Mouse (Mus musculus) embryonic facial prominence, embryonic 13.5 days (tissue): Measurements from ENCODE around the gene Wdr70. TPM values are rescaled to one million over a fixed set of nuclear protein-coding genes. Genes with fewer than 3 reads are reported as not detected.

Experiments used
- ATAC-seq: fragments of 200-750 bp; cut with Nextera tagmentation; 2 replicates; pipeline ENCODE4 v1.8.0; 2017; ENCODE audit warnings: low read depth; ENCODE audit not compliant: insufficient number of reproducible peaks, insufficient read depth, low FRiP score, low TSS enrichment
- H3K27ac ChIP-seq: fragments of 300-500 bp; sonication (generic); 2 replicates; pipeline ENCODE4 v1.5.1; 2015; ENCODE audit warnings: moderate library complexity, mild to moderate bottlenecking, inconsistent platforms
- H3K27me3 ChIP-seq: fragments of 300-500 bp; sonication (generic); 2 replicates; pipeline ENCODE4 v1.6.1; 2015; ENCODE audit warnings: mild to moderate bottlenecking, inconsistent platforms
- H3K36me3 ChIP-seq: fragments of 300-500 bp; sonication (generic); 2 replicates; pipeline ENCODE4 v1.6.1; 2015; ENCODE audit warnings: mild to moderate bottlenecking, inconsistent platforms
- H3K4me1 ChIP-seq: fragments of 300-500 bp; sonication (generic); 2 replicates; pipeline ENCODE4 v1.6.1; 2015; ENCODE audit warnings: inconsistent platforms
- H3K4me2 ChIP-seq: fragments of 300-500 bp; sonication (generic); 2 replicates; pipeline ENCODE4 v1.6.1; 2015; ENCODE audit warnings: moderate library complexity, mild to moderate bottlenecking, inconsistent platforms
- H3K4me3 ChIP-seq: fragments of 300-500 bp; sonication (generic); 2 replicates; pipeline ENCODE4 v1.5.1; 2015; ENCODE audit warnings: mild to moderate bottlenecking, inconsistent platforms
- H3K9ac ChIP-seq: fragments of 300-500 bp; sonication (generic); 2 replicates; pipeline ENCODE4 v1.6.1; 2015; ENCODE audit warnings: mild to moderate bottlenecking, inconsistent platforms
- H3K9me3 ChIP-seq: fragments of 300-500 bp; sonication (generic); 2 replicates; pipeline ENCODE4 v1.6.1; 2016; ENCODE audit warnings: inconsistent platforms
- WGBS: fragments of 180-500 bp; shearing (Covaris S2); methylation state at CpG from one replicate; pipeline ENCODE4 v1.1.7; 2015; ENCODE audit warnings: mixed read lengths; 5-methylcytosine and 5-hydroxymethylcytosine counted together
- polyA plus RNA-seq: library from polyadenylated mRNA; unstranded; fragments of >200 nt; fragmentation: Nextera tagmentation; extraction: Ambion mirVana; gene quantifications from 2 replicates; pipeline ENCODE4 v1.2.1, GENCODE M21; 2015

The Wdr70 gene
- polyA plus RNA-seq, 1 experiment from 2014 or later, result 65.9 TPM

DNA sequence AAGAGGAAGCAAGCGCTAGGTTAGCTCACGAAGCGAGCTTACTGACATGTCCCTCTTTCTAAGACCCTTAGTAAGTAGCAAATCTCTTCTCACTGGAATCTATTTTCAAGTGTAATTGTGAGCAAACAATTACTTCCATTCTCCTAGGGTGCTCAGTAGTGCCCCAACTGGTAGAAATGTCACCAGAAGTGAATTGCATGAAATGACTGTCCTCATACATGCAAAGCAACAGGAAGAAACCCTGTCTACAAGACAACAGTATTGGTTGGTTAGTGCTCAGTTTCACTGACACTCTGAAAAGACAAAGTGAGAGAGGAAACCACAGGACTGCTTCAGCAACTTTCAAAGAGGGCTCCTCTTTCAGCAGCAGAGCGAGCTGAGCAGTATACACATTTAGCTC lies 173.6 kb downstream of the Wdr70 start:
- no peak for ATAC-seq

DNA sequence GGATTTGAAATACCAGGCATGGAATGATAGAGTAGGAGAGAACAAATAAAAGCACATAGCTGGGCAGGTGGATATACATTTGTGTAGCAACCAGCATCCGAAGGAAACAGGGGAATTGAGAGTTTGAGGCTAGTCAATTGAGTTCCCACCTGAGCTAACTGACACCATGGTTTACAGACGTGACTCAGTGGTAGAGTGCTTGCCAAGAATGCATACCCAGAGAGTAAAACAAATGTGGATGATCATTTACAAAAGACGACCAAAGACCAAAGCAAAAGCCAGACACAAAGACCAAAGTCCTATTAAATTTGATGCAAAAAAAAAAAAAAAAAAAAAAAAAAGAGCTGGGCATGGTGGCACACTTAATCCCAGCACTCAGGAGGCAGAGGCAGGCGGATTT lies 175.7 kb downstream of the Wdr70 start:
- no peak for ATAC-seq
- Histone ChIP-seq H3K4me2 (no peak overlapping the region), H3K9ac (no peak overlapping the region), H3K9me3 (no peaks in the 10 kb centered on the region), H3K27me3 (no peaks in the 10 kb centered on the region), H3K4me3 (no peak overlapping the region), H3K36me3 (peaks cover 5% of the 10 kb centered on the region), H3K4me1 (no peaks in the 10 kb centered on the region), H3K27ac (no peak overlapping the region)
- 96% methylated on average over 4 of the region's 4 CpGs for WGBS

More for the DNA sequence above, 173.6 kb downstream of the Wdr70 start:
- no peaks in the 10 kb centered on the region for H3K36me3 ChIP-seq
- no peak overlapping the region for H3K4me3 ChIP-seq
- no peak overlapping the region for H3K27ac ChIP-seq
- no peak overlapping the region for H3K4me2 ChIP-seq
- 90% methylated on average over 4 of the region's 4 CpGs for WGBS
- no peaks in the 10 kb centered on the region for H3K9me3 ChIP-seq
- no peaks in the 10 kb centered on the region for H3K27me3 ChIP-seq
- no peak overlapping the region for H3K9ac ChIP-seq
- H3K4me1 ChIP-seq, result no peaks in the 10 kb centered on the region

DNA sequence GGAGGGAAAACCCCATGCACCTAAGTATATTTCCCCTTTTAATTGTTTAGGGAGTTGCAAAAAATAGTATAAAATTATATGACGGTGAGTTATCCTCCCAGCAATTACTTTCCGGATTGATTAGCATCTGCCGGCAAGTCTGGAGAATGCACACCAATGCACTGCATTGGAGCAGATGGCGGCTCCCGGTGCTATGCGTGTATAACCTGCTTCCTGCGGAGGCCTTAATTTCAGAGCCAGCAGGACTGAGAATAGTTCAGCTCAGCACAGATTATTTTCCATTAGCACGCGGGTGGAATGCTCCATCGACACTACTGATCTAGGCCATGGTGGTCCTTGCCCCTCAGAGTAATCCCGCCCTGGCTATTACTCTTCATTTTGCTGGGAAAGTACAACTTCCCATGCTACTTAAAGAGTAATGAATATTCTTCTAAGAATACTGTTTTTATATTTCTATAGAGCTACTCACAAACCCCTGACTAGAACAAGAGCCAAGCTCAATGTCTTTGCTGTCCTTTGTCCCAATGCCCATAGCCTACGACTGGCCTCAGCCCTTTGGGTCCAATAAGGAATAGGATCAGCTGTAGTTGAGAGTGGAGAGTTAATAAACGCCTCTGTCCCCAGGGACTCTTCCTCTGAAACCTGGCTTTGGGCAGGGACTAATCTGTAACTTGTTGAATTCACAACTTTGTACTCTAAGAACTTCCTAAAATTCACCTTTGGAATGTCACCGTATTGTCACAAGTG lies 176.5 kb downstream of the Wdr70 start:
- Histone ChIP-seq H3K4me2 (no peak overlapping the region), H3K36me3 (peaks cover 5% of the 10 kb centered on the region), H3K9me3 (no peaks in the 10 kb centered on the region), H3K27me3 (no peaks in the 10 kb centered on the region), H3K9ac (no peak overlapping the region), H3K27ac (no peak overlapping the region), H3K4me1 (no peaks in the 10 kb centered on the region), H3K4me3 (no peak overlapping the region)
- ATAC-seq, result no peak
- 92% methylated on average over 14 of the region's 14 CpGs for WGBS

DNA sequence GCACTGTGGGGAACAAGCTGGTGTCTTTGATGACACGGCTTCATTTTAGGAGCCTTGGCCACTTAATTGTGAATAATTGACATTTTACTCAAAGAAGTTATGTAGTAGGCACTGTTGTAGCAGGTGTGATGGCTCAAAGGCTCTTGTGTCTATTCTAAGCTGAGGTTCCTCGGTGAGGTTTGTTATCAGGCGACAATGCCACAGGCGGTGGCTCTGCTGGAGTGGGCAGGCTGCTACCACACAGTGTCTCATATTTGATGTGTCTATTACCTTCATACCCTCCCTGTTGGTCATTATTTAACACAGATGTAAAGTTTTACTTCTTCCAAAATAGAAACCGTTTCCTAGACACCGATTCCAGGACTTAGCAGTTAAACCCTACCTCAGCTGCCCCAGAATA lies 177.9 kb downstream of the Wdr70 start:
- ATAC-seq, result no peak
- Histone ChIP-seq H3K9me3 (no peaks in the 10 kb centered on the region), H3K27me3 (no peaks in the 10 kb centered on the region), H3K36me3 (peaks cover 5% of the 10 kb centered on the region), H3K27ac (no peak overlapping the region), H3K4me2 (no peak overlapping the region), H3K9ac (no peak overlapping the region), H3K4me3 (no peak overlapping the region), H3K4me1 (no peaks in the 10 kb centered on the region)
- 90% methylated on average over 6 of the region's 6 CpGs for WGBS

DNA sequence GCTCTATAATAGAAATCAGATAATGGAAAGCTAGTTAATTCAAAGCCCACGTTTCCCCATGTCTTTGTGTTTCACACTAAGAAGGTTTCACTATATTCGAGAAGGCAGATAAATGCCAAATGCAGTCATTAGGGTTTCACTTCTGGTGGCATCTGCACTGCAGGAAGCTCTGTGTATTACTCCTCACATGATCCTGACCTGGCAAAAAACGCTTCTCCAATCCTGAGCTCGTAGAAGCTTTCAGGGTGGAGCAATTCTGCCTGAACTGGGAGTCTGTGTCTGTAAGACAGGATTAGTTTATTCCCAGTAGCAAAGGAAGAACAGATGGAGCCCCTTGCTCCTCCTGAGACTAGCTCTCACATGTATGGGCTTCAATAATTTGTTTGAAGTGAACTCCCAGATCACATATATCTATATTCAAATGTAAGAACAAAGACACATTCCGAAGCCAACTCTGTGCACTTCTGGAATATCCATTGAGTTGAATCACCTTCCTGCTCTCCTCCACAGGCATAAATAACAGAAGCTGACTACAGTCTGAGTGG lies 192.4 kb downstream of the Wdr70 start:
- Histone ChIP-seq H3K36me3 (no peaks in the 10 kb centered on the region), H3K9ac (no peak overlapping the region), H3K9me3 (no peaks in the 10 kb centered on the region), H3K4me3 (no peak overlapping the region), H3K4me1 (no peaks in the 10 kb centered on the region), H3K4me2 (no peak overlapping the region), H3K27me3 (no peaks in the 10 kb centered on the region), H3K27ac (no peak overlapping the region)
- WGBS, result 70% methylated on average over 5 of the region's 5 CpGs
- ATAC-seq, result no peak

DNA sequence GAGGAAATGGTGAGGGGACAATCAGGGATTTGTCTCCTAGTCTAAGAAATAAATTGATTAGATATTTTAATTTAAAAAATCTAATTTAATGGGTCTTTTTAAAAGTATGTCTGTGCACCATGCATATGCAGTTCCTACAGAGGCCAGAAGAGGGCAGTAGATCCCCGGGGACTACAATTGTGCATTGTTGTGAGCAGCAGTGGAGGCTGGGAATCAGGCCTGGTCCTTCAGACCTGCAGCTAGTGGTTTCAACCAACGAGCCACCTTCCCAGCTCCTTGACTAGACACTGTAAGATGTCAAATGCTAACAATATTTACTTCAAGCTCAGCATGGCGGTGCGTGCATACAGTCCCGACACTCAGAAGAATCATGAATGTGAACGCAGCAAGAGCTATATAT lies 199.7 kb downstream of the Wdr70 start:
- Histone ChIP-seq H3K4me2 (no peak overlapping the region), H3K36me3 (no peaks in the 10 kb centered on the region), H3K9ac (no peak overlapping the region), H3K27ac (no peak overlapping the region), H3K9me3 (no peaks in the 10 kb centered on the region), H3K4me3 (no peak overlapping the region), H3K4me1 (peaks cover 10% of the 10 kb centered on the region), H3K27me3 (no peaks in the 10 kb centered on the region)
- no peak for ATAC-seq
- WGBS, result 85% methylated on average over 6 of the region's 6 CpGs

DNA sequence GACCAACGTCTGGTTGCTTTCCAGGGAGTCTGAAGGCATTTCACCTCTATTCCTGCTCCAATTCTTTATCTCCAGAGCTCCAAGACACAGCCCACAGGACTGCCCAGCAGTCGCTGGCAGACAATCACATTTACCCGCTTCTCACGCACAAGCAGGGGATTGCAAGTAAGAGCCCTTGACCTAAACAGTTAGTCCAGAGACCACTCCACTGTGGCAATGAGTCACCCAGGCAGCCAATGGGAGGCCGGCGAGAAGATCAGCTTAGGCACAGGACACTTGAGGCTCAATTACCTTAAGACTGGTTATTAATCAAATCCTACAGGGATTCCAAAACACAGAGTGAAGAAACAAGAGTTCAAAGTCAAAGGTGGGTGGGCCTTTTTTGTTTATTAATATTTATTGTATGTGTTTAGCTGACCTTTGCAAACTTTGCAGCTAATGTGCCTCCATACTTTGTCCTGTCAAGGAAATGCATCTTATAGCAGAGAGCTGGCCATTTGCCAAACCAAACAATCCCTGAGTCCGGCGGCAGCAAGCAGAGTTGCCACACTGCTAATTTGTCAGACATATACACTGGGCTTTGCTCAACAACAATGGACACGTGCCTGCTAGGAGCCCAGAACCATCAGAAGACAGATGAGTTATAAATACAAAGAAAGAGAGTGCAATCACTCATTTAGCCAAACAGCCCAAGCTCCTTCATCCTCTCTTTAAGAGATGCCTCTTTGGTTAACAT lies 207.3 kb downstream of the Wdr70 start:
- Histone ChIP-seq H3K4me1 (peaks cover 35% of the 10 kb centered on the region), H3K9me3 (no peaks in the 10 kb centered on the region), H3K9ac (no peak overlapping the region), H3K36me3 (no peaks in the 10 kb centered on the region; the same call in 1 of the 2 replicates), H3K27ac (no peak overlapping the region), H3K4me3 (no peak overlapping the region), H3K27me3 (0 out of 2 replicates have a peak, but pooled peaks cover 14% of the 10 kb centered on the region), H3K4me2 (no peak overlapping the region)
- 66% methylated on average over 9 of the region's 9 CpGs for WGBS
- ATAC-seq, result no peak

DNA sequence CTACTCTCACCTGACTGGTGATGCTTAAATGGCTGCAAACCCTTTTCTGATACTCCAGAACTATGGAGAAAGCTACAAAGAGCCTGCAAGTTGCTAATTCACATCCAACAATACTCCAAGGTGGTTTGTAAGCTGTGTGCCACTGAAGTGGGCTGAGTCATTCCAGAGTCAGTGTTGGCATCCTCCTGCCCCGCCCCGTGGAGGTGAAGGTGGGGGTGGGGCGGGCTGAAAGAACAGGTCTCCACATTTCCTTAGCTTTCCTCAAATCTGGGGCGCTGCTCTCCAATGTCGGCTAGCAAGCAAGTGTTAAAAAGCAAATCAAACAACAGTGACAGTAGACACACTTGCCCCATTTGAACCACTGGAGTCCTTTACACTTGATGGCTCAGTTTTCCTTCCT lies 208.7 kb downstream of the Wdr70 start:
- no peak overlapping the region for H3K4me3 ChIP-seq
- H3K4me2 ChIP-seq, result no peak overlapping the region
- 77% methylated on average over 5 of the region's 5 CpGs for WGBS
- no peak overlapping the region for H3K9ac ChIP-seq
- H3K27ac ChIP-seq, result no peak overlapping the region
- peaks cover 14% of the 10 kb centered on the region; the same call in 1 of the 2 replicates for H3K27me3 ChIP-seq
- no peak for ATAC-seq
- no peaks in the 10 kb centered on the region; the same call in 1 of the 2 replicates for H3K36me3 ChIP-seq
- H3K9me3 ChIP-seq, result no peaks in the 10 kb centered on the region
- peaks cover 27% of the 10 kb centered on the region for H3K4me1 ChIP-seq

DNA sequence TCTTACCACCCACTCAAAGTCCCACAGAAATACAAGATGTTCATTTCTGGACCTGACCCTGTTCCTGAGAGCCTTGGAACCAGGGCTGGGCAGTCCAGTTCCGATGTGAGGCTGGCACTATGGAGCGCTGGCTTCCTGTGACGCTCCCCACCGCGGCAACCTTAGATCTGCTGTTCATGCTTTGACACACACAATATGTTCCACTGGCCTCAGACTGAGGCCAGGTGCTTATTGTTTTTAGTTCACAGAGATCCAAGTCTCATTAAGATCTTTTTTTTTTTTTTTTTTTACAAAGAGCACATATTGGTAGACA lies 209.7 kb downstream of the Wdr70 start:
- no peaks in the 10 kb centered on the region; the same call in 1 of the 2 replicates for H3K36me3 ChIP-seq
- H3K9me3 ChIP-seq, result no peaks in the 10 kb centered on the region
- H3K4me1 ChIP-seq, result peaks cover 31% of the 10 kb centered on the region
- H3K4me2 ChIP-seq, result no peak overlapping the region
- ATAC-seq, result no peak
- 56% methylated on average over 5 of the region's 5 CpGs for WGBS
- no peak overlapping the region for H3K9ac ChIP-seq
- H3K27ac ChIP-seq, result no peak overlapping the region
- peaks cover 14% of the 10 kb centered on the region; the same call in 1 of the 2 replicates for H3K27me3 ChIP-seq
- no peak overlapping the region for H3K4me3 ChIP-seq

DNA sequence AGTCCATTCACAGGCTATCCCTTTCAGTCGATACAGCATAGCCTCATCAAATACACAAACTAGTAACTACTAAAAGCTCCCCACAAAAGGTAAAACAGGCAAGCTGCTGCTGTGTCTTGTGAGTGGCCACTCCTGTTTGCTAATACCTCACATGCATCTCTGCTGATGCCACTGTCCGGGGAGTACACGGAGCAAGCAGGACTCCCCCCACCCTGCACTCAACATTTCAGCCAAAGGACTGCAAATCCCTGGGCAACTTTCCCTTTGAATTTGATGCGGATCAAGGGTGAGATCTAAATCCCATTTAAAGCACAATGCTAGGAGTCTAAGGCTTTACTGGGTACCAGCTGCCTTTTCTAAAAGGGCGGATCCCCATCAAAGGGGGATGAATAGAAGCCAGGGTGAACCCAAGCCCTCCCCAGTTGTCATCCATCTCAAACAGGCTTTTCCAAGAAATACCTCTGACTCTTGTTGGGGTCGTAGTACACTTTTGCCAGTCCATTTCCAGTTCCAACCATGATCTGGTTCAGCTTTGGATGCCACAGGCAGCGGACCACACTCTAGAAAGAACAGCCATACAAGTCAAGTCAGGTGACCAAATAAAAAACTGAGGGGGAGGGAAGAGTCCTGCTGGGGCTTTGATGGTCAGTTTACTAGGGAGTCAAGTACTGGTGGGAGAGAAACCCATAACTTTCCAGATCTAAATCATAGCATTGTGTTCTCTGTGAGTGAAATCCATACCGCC lies 210.2 kb downstream of the Wdr70 start:
- Histone ChIP-seq H3K27me3 (peaks cover 14% of the 10 kb centered on the region; the same call in 1 of the 2 replicates), H3K4me2 (no peak overlapping the region), H3K9me3 (no peaks in the 10 kb centered on the region), H3K27ac (no peak overlapping the region), H3K4me3 (no peak overlapping the region), H3K36me3 (peaks cover 4% of the 10 kb centered on the region), H3K4me1 (peaks cover 31% of the 10 kb centered on the region), H3K9ac (no peak overlapping the region)
- ATAC-seq, result no peak
- WGBS, result 83% methylated on average over 8 of the region's 8 CpGs

DNA sequence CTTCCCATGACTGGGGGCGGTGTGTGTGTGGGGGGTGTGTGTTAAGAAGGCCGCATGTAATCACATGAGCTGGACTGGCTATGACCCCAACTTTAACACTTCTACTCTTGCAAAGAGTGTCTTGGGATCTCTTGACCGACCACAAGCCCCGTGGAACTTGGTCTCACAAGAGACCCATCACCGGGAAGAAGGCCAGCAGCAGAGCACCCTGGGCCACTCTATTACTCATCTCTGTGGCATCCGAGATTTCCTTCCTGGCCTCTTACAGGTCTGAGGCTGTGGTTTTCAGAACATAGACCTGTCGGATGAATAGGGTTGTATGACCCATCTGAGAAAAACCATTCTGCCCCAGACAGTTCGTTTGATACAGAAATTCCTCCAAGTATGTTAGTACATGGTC lies 212.4 kb downstream of the Wdr70 start:
- no peaks in the 10 kb centered on the region for H3K9me3 ChIP-seq
- no peak overlapping the region for H3K9ac ChIP-seq
- H3K4me2 ChIP-seq, result no peak overlapping the region
- H3K4me1 ChIP-seq, result peaks cover 22% of the 10 kb centered on the region
- H3K36me3 ChIP-seq, result peaks cover 18% of the 10 kb centered on the region
- no peak for ATAC-seq
- 88% methylated on average over 8 of the region's 8 CpGs for WGBS
- H3K27ac ChIP-seq, result no peak overlapping the region
- H3K27me3 ChIP-seq, result peaks cover 15% of the 10 kb centered on the region; the same call in 1 of the 2 replicates
- no peak overlapping the region for H3K4me3 ChIP-seq
